Mouse (Mus musculus) layer of hippocampus, adult 8-10 months (tissue): ENCODE results near the gene Reps1. TPM values are rescaled to one million over a fixed set of nuclear protein-coding genes. Genes with fewer than 3 reads are reported as not detected.
A peak's percentile ranks its signal among the peaks of the same experiment; 100 is the strongest.

Experiments
- DNase-seq, 2 experiments: peaks; one replicate each; pipeline ENCODE4 v3.0.0; 2022; ENCODE audit warnings: low spot score in 2 of 2
- total RNA-seq, 4 experiments: library from RNA; stranded (reverse); gene quantifications; 2 replicates each; pipeline ENCODE4 v1.2.4; 2022

The Reps1 gene
- 10 to 100 TPM; 75.5 to 85.7 (median 80.8) TPM for total RNA-seq

GRCm38 (mm10) chr10:18055696-18056390 lies at the start of gene Reps1:
Gene Reps1 (plus strand): TSS chr10:18055861.
- peak in 1 of 2 experiments; percentile 14 for DNase-seq

GRCm38 (mm10) chr10:18006756-18007155 lies 48.9 kb upstream of the Reps1 start:
- no peak for DNase-seq

GRCm38 (mm10) chr10:18007243-18007642 lies 48.4 kb upstream of the Reps1 start:
- no peak for DNase-seq

- DNase-seq: no peak
Observed at GRCm38 (mm10) chr10:18008118-18008517, 47.5 kb upstream of the Reps1 start.

- DNase-seq: no peak
Observed at GRCm38 (mm10) chr10:18009744-18010143, 45.9 kb upstream of the Reps1 start.

- no peak for DNase-seq
Observed at GRCm38 (mm10) chr10:18011761-18012160, 43.9 kb upstream of the Reps1 start.

GRCm38 (mm10) chr10:18020443-18020842 lies 35.2 kb upstream of the Reps1 start:
- DNase-seq: no peak

- DNase-seq: no peak
Observed at GRCm38 (mm10) chr10:18020846-18021245, 34.8 kb upstream of the Reps1 start.

- peak in 1 of 2 experiments; percentile 11 for DNase-seq
Observed at GRCm38 (mm10) chr10:18021576-18022311, 33.9 kb upstream of the Reps1 start.

GRCm38 (mm10) chr10:18022312-18022711 lies 33.3 kb upstream of the Reps1 start:
- DNase-seq: peak; percentile 32 to 38

GRCm38 (mm10) chr10:18022741-18023347 lies 32.8 kb upstream of the Reps1 start, which contains the start of gene Abracl:
Gene Abracl (minus strand): TSS chr10:18023288.
- peak; percentile 41 to 48 for DNase-seq

- no peak for DNase-seq
Observed at GRCm38 (mm10) chr10:18034408-18034807, 21.3 kb upstream of the Reps1 start.

GRCm38 (mm10) chr10:18036849-18037248 lies 18.8 kb upstream of the Reps1 start:
- DNase-seq: no peak

- DNase-seq: no peak
Observed at GRCm38 (mm10) chr10:18046380-18046779, 9.3 kb upstream of the Reps1 start.

- no peak for DNase-seq
Observed at GRCm38 (mm10) chr10:18047380-18048146, 8.1 kb upstream of the Reps1 start.

- DNase-seq: peak; percentile 60 to 76
Observed at GRCm38 (mm10) chr10:18055009-18055695, 509 bp upstream of the Reps1 start.

GRCm38 (mm10) chr10:18056391-18056745 lies 707 bp downstream of the Reps1 start:
- no peak for DNase-seq

- no peak for DNase-seq
Observed at GRCm38 (mm10) chr10:18058681-18059338, 3.1 kb downstream of the Reps1 start.

- DNase-seq: no peak
Observed at GRCm38 (mm10) chr10:18059807-18060206, 4.1 kb downstream of the Reps1 start.

- DNase-seq: no peak
Observed at GRCm38 (mm10) chr10:18060778-18061177, 5.1 kb downstream of the Reps1 start.
